Mouse (Mus musculus): ENCODE measurements at regions not wholly inside any gene's neighbourhood (a gene's known extent, or its start where the extent isn't known, plus 50 kb on each side); places are given as distances from the start of the nearest gene placed in this dataset.

GRCm38 (mm10) chr6:41136717-41137400 lies 101.5 kb upstream of the 2210010C04Rik start:
- DNase-seq (ENCODE audit: low spot score) (peak; percentile 92), ATAC-seq (ENCODE audit: low FRiP score) (peak; percentile 78)
- no peaks in the 10 kb centered on the region for H3K27me3 ChIP-seq (ENCODE audit: control insufficient read depth, insufficient read depth, low read length)
- no peaks in the 10 kb centered on the region for H3K4me1 ChIP-seq (replicated peaks; ENCODE audit: control insufficient read depth, insufficient read depth, low read length)
- H3K4me3 ChIP-seq (replicated peaks; ENCODE audit: low read length), result no peak overlapping the region
- no peaks in the 10 kb centered on the region for H3K36me3 ChIP-seq (replicated peaks; ENCODE audit: control insufficient read depth, insufficient read depth)
- H3K9ac ChIP-seq, result no peak overlapping the region
- H3K4me2 ChIP-seq (replicated peaks), result no peak overlapping the region
- H3K9me3 ChIP-seq (ENCODE audit: control insufficient read depth, low read length), result no peaks in the 10 kb centered on the region
- 33% methylated on average over 6 of the region's 6 CpGs for WGBS
- no peak overlapping the region for H3K27ac ChIP-seq

GRCm38 (mm10) chr6:41135160-41135559 lies 99.9 kb upstream of the 2210010C04Rik start:
- Histone ChIP-seq H3K9ac (no peak overlapping the region), H3K4me3 (replicated peaks; ENCODE audit: low read length) (no peak overlapping the region), H3K27ac (no peak overlapping the region), H3K4me2 (replicated peaks) (no peak overlapping the region), H3K4me1 (replicated peaks; ENCODE audit: control insufficient read depth, insufficient read depth, low read length) (no peaks in the 10 kb centered on the region), H3K27me3 (ENCODE audit: control insufficient read depth, insufficient read depth, low read length) (no peaks in the 10 kb centered on the region), H3K36me3 (replicated peaks; ENCODE audit: control insufficient read depth, insufficient read depth) (no peaks in the 10 kb centered on the region), H3K9me3 (ENCODE audit: control insufficient read depth, low read length) (no peaks in the 10 kb centered on the region)
- 82% methylated on average over 4 of the region's 4 CpGs for WGBS
- ATAC-seq (ENCODE audit: low FRiP score) (no peak), DNase-seq (ENCODE audit: low spot score) (no peak)

DNA sequence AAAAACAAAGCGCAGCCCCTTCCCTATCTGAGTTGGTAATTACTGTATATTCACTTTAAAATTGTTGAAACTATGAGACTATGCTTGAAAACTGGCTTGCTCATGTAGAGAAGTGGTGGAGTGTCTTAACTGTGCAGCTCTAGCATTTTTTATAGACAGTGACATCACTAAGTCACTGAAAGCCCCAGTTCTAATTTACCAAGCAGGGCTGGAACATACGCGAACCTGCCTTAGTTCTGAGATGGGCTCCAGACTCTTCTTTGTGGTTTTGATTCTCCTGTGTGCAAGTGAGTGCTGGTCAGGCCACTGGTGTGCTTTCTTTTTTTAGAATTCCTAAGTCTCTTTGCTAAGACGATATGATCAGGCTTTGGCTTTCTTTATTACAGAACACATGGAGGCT lies 94.6 kb upstream of the 2210010C04Rik start:
- no peak overlapping the region for H3K4me2 ChIP-seq (replicated peaks)
- H3K36me3 ChIP-seq (replicated peaks; ENCODE audit: control insufficient read depth, insufficient read depth), result no peaks in the 10 kb centered on the region
- 92% methylated on average over 4 of the region's 4 CpGs for WGBS
- H3K27ac ChIP-seq, result no peak overlapping the region
- H3K27me3 ChIP-seq (ENCODE audit: control insufficient read depth, insufficient read depth, low read length), result no peaks in the 10 kb centered on the region
- H3K9me3 ChIP-seq (ENCODE audit: control insufficient read depth, low read length), result no peaks in the 10 kb centered on the region
- DNase-seq (ENCODE audit: low spot score) (no peak), ATAC-seq (ENCODE audit: low FRiP score) (no peak)
- H3K4me3 ChIP-seq (replicated peaks; ENCODE audit: low read length), result no peak overlapping the region
- no peaks in the 10 kb centered on the region for H3K4me1 ChIP-seq (replicated peaks; ENCODE audit: control insufficient read depth, insufficient read depth, low read length)
- H3K9ac ChIP-seq, result no peak overlapping the region

DNA sequence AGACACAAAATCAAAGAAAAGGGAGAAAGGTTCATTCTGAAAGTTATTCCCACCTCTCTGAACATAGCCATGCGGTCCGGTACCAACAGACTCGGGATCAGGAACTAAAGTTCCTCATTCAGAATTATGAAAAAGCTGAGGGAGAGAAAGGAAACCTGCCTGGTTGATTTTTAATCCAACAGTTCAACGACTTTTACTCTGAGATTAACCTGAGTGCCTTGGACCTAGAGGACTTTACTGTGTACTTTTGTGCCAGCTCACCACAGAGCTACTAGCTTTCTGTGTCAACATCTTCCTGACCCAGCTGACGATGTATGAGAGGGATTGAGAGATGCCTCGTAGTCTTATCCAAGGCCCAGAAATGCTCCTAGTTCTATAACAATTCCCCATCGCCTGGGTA lies 92.5 kb upstream of the 2210010C04Rik start:
- DNase-seq (ENCODE audit: low spot score) (no peak), ATAC-seq (ENCODE audit: low FRiP score) (no peak)
- Histone ChIP-seq H3K27me3 (ENCODE audit: control insufficient read depth, insufficient read depth, low read length) (no peaks in the 10 kb centered on the region), H3K27ac (no peak overlapping the region), H3K36me3 (replicated peaks; ENCODE audit: control insufficient read depth, insufficient read depth) (no peaks in the 10 kb centered on the region), H3K9ac (no peak overlapping the region), H3K4me3 (replicated peaks; ENCODE audit: low read length) (no peak overlapping the region), H3K9me3 (ENCODE audit: control insufficient read depth, low read length) (no peaks in the 10 kb centered on the region), H3K4me2 (replicated peaks) (no peak overlapping the region), H3K4me1 (replicated peaks; ENCODE audit: control insufficient read depth, insufficient read depth, low read length) (no peaks in the 10 kb centered on the region)
- 83% methylated on average over 7 of the region's 7 CpGs for WGBS

DNA sequence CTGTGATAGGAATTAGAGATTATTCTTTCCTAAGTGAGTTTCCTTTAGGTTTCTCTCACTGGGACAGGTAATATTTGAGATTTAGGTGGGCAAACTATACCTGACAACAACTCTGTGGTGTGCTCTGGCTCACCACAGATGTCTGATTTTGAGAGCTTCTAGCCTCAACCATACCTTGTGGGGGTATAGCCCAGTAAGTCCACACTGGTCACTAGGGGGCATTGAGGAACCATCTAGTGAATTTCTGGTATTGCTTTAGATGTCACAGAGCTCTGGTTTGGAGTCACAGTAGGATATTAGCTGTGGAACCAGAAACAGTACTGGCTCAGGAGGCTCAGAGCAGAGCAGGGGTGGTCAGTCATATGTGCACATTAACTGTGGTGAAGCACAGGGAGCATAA lies 91.5 kb upstream of the 2210010C04Rik start:
- no peaks in the 10 kb centered on the region for H3K36me3 ChIP-seq (replicated peaks; ENCODE audit: control insufficient read depth, insufficient read depth)
- no peak for DNase-seq (ENCODE audit: low spot score)
- H3K27ac ChIP-seq, result no peak overlapping the region
- H3K4me1 ChIP-seq (replicated peaks; ENCODE audit: control insufficient read depth, insufficient read depth, low read length), result no peaks in the 10 kb centered on the region
- no peak overlapping the region for H3K9ac ChIP-seq
- H3K27me3 ChIP-seq (ENCODE audit: control insufficient read depth, insufficient read depth, low read length), result no peaks in the 10 kb centered on the region
- H3K4me2 ChIP-seq (replicated peaks), result no peak overlapping the region
- H3K9me3 ChIP-seq (ENCODE audit: control insufficient read depth, low read length), result no peaks in the 10 kb centered on the region
- H3K4me3 ChIP-seq (replicated peaks; ENCODE audit: low read length), result no peak overlapping the region
- no peak for ATAC-seq (ENCODE audit: low FRiP score)

- H3K27ac ChIP-seq, result no peak overlapping the region
- no peaks in the 10 kb centered on the region for H3K9me3 ChIP-seq (ENCODE audit: control insufficient read depth, low read length)
- DNase-seq (ENCODE audit: low spot score) (no peak), ATAC-seq (ENCODE audit: low FRiP score) (no peak)
- H3K4me3 ChIP-seq (replicated peaks; ENCODE audit: low read length), result no peak overlapping the region
- H3K9ac ChIP-seq, result no peak overlapping the region
- no peaks in the 10 kb centered on the region for H3K36me3 ChIP-seq (replicated peaks; ENCODE audit: control insufficient read depth, insufficient read depth)
- WGBS, result 88% methylated on average over 3 of the region's 3 CpGs
- H3K27me3 ChIP-seq (ENCODE audit: control insufficient read depth, insufficient read depth, low read length), result no peaks in the 10 kb centered on the region
- H3K4me2 ChIP-seq (replicated peaks), result no peak overlapping the region
- no peaks in the 10 kb centered on the region for H3K4me1 ChIP-seq (replicated peaks; ENCODE audit: control insufficient read depth, insufficient read depth, low read length)
Measured at GRCm38 (mm10) chr6:41121641-41122040, 86.3 kb upstream of the 2210010C04Rik start.

GRCm38 (mm10) chr6:41119176-41119575 lies 83.9 kb upstream of the 2210010C04Rik start:
- ATAC-seq (ENCODE audit: low FRiP score), result no peak
- Histone ChIP-seq H3K27ac (no peak overlapping the region), H3K9ac (no peak overlapping the region), H3K36me3 (replicated peaks; ENCODE audit: control insufficient read depth, insufficient read depth) (no peaks in the 10 kb centered on the region), H3K4me3 (replicated peaks; ENCODE audit: low read length) (no peak overlapping the region), H3K4me2 (replicated peaks) (no peak overlapping the region), H3K27me3 (ENCODE audit: control insufficient read depth, insufficient read depth, low read length) (no peaks in the 10 kb centered on the region), H3K4me1 (replicated peaks; ENCODE audit: control insufficient read depth, insufficient read depth, low read length) (no peaks in the 10 kb centered on the region), H3K9me3 (ENCODE audit: control insufficient read depth, low read length) (no peaks in the 10 kb centered on the region)
- no peak for DNase-seq (ENCODE audit: low spot score)
- 82% methylated on average over 2 of the region's 2 CpGs for WGBS

DNA sequence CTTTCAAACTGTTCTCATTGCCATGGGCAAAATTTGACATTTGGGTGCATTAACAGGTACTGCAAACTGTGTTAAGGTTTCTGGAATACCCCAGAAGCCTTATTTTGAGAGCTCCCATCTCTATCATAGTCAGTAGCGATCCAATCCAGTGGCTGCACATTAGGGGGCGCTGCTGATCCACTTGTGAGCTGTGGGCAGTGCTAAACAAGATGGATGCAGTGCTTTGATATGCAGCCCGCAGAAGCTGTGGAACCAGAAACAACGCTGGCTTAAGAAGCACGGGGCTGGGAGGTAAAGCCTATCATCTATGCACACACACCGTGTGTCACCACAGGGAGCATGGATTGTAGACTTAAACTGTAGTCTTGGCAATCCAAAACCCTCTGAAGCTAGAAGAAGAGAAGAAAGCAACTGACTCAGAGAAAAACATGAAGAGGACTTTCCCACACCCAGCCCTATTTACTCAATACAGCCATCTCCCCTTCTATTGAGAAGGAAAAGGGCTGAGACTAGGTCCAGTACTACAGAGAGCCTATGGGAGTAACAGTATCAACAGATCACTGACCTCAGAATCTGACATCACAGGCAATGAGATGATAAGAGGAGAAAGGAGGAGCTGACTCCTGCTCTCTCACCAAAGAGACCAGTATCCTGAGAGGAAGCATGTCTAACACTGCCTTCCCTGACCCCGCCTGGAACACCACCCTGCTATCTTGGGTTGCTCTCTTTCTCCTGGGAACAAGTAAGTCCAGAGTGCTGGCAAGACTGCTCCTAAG lies 83.1 kb upstream of the 2210010C04Rik start:
- no peak overlapping the region for H3K4me3 ChIP-seq (replicated peaks; ENCODE audit: low read length)
- H3K4me2 ChIP-seq (replicated peaks), result peak overlapping the region; percentile 24; the same call in 1 of the 2 replicates
- H3K9me3 ChIP-seq (ENCODE audit: control insufficient read depth, low read length), result no peaks in the 10 kb centered on the region
- no peaks in the 10 kb centered on the region for H3K36me3 ChIP-seq (replicated peaks; ENCODE audit: control insufficient read depth, insufficient read depth)
- WGBS, result 21% methylated on average over 7 of the region's 7 CpGs
- H3K27me3 ChIP-seq (ENCODE audit: control insufficient read depth, insufficient read depth, low read length), result no peaks in the 10 kb centered on the region
- H3K4me1 ChIP-seq (replicated peaks; ENCODE audit: control insufficient read depth, insufficient read depth, low read length), result no peaks in the 10 kb centered on the region
- H3K27ac ChIP-seq, result no peak overlapping the region
- DNase-seq (ENCODE audit: low spot score), result peak; percentile 52
- peak; percentile 60; the same call in 1 of the 2 replicates for ATAC-seq (ENCODE audit: low FRiP score)
- H3K9ac ChIP-seq, result no peak overlapping the region

DNA sequence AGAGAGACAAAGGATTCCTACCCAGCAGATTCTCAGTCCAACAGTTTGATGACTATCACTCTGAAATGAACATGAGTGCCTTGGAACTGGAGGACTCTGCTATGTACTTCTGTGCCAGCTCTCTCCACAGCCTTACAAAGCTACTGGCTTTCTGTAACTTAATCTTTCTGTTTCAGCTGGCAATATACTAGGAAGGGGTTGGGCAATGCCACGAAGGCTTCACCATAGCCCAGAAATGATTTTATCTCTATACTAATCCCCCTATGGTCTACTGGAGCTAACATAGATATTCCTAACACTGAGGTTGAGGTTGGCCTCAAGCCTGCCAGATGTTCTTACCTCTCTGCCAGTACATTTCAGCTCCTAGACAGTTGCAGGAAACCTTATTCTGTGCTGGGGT lies 78.6 kb upstream of the 2210010C04Rik start:
- 76% methylated on average over 1 of the region's 1 CpGs for WGBS
- no peak overlapping the region for H3K4me2 ChIP-seq (replicated peaks)
- H3K9ac ChIP-seq, result no peak overlapping the region
- ATAC-seq (ENCODE audit: low FRiP score) (no peak), DNase-seq (ENCODE audit: low spot score) (no peak)
- H3K36me3 ChIP-seq (replicated peaks; ENCODE audit: control insufficient read depth, insufficient read depth), result no peaks in the 10 kb centered on the region
- H3K9me3 ChIP-seq (ENCODE audit: control insufficient read depth, low read length), result no peaks in the 10 kb centered on the region
- H3K4me1 ChIP-seq (replicated peaks; ENCODE audit: control insufficient read depth, insufficient read depth, low read length), result no peaks in the 10 kb centered on the region
- H3K4me3 ChIP-seq (replicated peaks; ENCODE audit: low read length), result no peak overlapping the region
- H3K27me3 ChIP-seq (ENCODE audit: control insufficient read depth, insufficient read depth, low read length), result no peaks in the 10 kb centered on the region
- no peak overlapping the region for H3K27ac ChIP-seq
